Mouse (Mus musculus) bone marrow, adult 2 months (tissue): Measurements from ENCODE around the gene Amdhd2.

Experiments
- CTCF ChIP-seq: fragments of 200-500 bp; IDR thresholded peaks from 2 replicates; pipeline ENCODE4 v1.5.1; 2011; ENCODE audit warnings: low read length, control low read depth; ENCODE audit not compliant: control insufficient read depth, insufficient read depth
- POLR2A ChIP-seq: fragments of 200-500 bp; IDR thresholded peaks from 2 replicates; pipeline ENCODE4 v1.6.1; 2011; ENCODE audit warnings: low read depth, mild to moderate bottlenecking, control low read depth, low read length, borderline replicate concordance; ENCODE audit not compliant: control insufficient read depth

DNA sequence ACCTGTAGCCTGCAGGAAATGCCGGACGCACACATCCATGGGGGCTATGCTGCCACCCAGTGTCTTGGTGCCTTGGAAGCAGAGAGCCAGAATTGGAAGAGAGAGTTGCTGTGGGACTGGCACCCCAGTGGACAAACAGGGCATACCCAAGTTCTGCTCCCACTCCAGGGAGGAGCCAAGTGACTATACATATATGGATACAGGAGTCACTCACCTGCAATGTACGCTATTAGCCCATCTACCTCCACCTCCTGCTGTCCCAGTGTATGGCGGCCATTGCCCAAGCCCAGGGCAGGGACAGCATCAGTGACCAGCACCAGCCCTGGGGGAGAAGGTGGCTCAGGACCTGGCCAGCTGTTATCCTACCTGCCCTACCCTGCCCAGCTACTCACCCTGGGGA, 6.0 kb downstream of the Amdhd2 start:
- TF ChIP-seq CTCF (no peak), POLR2A (no peak)
